In genomic region chr2:163443543-163443942, GRCm38 (mm10) we compare ENCODE assay signal across 21 mouse cellular contexts. TPM values are rescaled to one million over a fixed set of nuclear protein-coding genes. Genes with fewer than 3 reads are reported as not detected.
DNase-seq lines count a peak whose midpoint lies in the region; ATAC-seq and TF ChIP-seq lines count a peak whose summit lies in the region.
"Had no signal": no experiment of that assay in that cellular context is flagged by ENCODE, and none has a peak within 500 bp of the region (broad histone marks: within the 10 kb centered on the region; RNA-seq: fewer than 3 reads in every experiment).

No protein-coding gene starts in this region.

- no peak overlapping the region for H3K27ac ChIP-seq in midbrain, embryonic 11.5 days (ENCODE audit: low read depth, low read length)
- H3K27ac ChIP-seq in midbrain, embryonic 10.5 days (replicated peaks): no peak overlapping the region
- no peak overlapping the region for H3K27ac ChIP-seq in kidney, adult 2 months (ENCODE audit: insufficient read depth, low read depth, low read length)
- H3K27ac ChIP-seq: midbrain, embryonic 12.5 days had no signal

- WGBS in midbrain, embryonic 11.5 days: 66% methylated on average over 6 of the region's 6 CpGs
- 71% methylated on average over 6 of the region's 6 CpGs for WGBS in midbrain, embryonic 10.5 days
- 61% methylated on average over 6 of the region's 6 CpGs for WGBS in kidney, adult 2 months

- ATAC-seq in midbrain, embryonic 11.5 days (ENCODE audit: low FRiP score): no peak
- ATAC-seq: forebrain, postnatal 0 days had no signal

- no peak for TF ChIP-seq CTCF in kidney, adult 2 months (conservative IDR thresholded peaks at IDR 0.05; ENCODE audit: insufficient read depth, insufficient read length, low read depth, low read length)

- no peak overlapping the region for H3K4me2 ChIP-seq in midbrain, embryonic 11.5 days
- H3K4me2 ChIP-seq: midbrain, embryonic 12.5 days had no signal

- H3K27me3 ChIP-seq in midbrain, embryonic 11.5 days (ENCODE audit: control insufficient read depth, insufficient read depth, low read length): no peaks in the 10 kb centered on the region
- peaks cover 7% of the 10 kb centered on the region for H3K27me3 ChIP-seq in midbrain, embryonic 10.5 days (ENCODE audit: low read depth, poor library complexity, severe bottlenecking)
- H3K27me3 ChIP-seq in kidney, adult 2 months (replicated peaks; ENCODE audit: control insufficient read depth, insufficient read depth, low read length): no peaks in the 10 kb centered on the region

- intact Hi-C loops in heart, postnatal 36 days (cut with DNase I): no loop called here

- no peak for TF ChIP-seq POLR2A in kidney, adult 2 months (IDR thresholded peaks at IDR 0.05; ENCODE audit: low read depth, low read length)

- no peaks in the 10 kb centered on the region for H3K9me3 ChIP-seq in midbrain, embryonic 11.5 days (ENCODE audit: control insufficient read depth, low read length)
- no peaks in the 10 kb centered on the region for H3K9me3 ChIP-seq in midbrain, embryonic 10.5 days (replicated peaks)
- H3K9me3 ChIP-seq: midbrain, embryonic 12.5 days had no signal

- H3K4me1 ChIP-seq in midbrain, embryonic 11.5 days (ENCODE audit: control insufficient read depth, insufficient read depth, low read length): peaks cover 4% of the 10 kb centered on the region; the same call in 1 of the 2 replicates
- peaks cover 25% of the 10 kb centered on the region for H3K4me1 ChIP-seq in midbrain, embryonic 10.5 days
- H3K4me1 ChIP-seq in kidney, adult 2 months (ENCODE audit: control insufficient read depth, insufficient read depth, low read length): no peaks in the 10 kb centered on the region

- H3K36me3 ChIP-seq in midbrain, embryonic 11.5 days (ENCODE audit: control insufficient read depth, insufficient read depth, low read length): no peaks in the 10 kb centered on the region
- H3K36me3 ChIP-seq in midbrain, embryonic 10.5 days: peaks cover 11% of the 10 kb centered on the region; the same call in 1 of the 2 replicates
- no peaks in the 10 kb centered on the region for H3K36me3 ChIP-seq in kidney, adult 2 months (ENCODE audit: control insufficient read depth, insufficient read depth, low read length)

- H3K9ac ChIP-seq in midbrain, embryonic 11.5 days (ENCODE audit: low read length): no peak overlapping the region
- H3K9ac ChIP-seq: forebrain, postnatal 0 days; midbrain, embryonic 12.5 days had no signal

- peak; percentile 64 to 85 for DNase-seq in gastrocnemius, adult 8-10 months (ENCODE audit: low spot score in 2 of 2)
- DNase-seq in gastrocnemius, postnatal 4 days (ENCODE audit: low spot score in 2 of 2): no peak
- peak; percentile 70 for DNase-seq in midbrain, embryonic 11.5 days (ENCODE audit: low spot score, missing footprints)
- DNase-seq in midbrain, embryonic 10.5 days (ENCODE audit: low spot score): no peak
- peak; percentile 78 for DNase-seq in cerebellum, adult 8-10 months
- peak; percentile 41 for DNase-seq in heart, postnatal 36 days
- DNase-seq in kidney, adult 2 months: no peak
- DNase-seq in layer of hippocampus, postnatal 25 days (ENCODE audit: extremely low spot score in 1 of 2, low spot score in 1 of 2): no peak
- DNase-seq: forebrain, postnatal 0 days; kidney, adult 8-10 months; kidney, postnatal 36 days; liver; lung, adult 18-20 months; lung, postnatal 36 days; right cerebral cortex, postnatal 4 days; thymus, postnatal 36 days had no signal

- H3K4me3 ChIP-seq in midbrain, embryonic 11.5 days (ENCODE audit: low read depth, low read length): no peak overlapping the region
- no peak overlapping the region for H3K4me3 ChIP-seq in midbrain, embryonic 10.5 days
- H3K4me3 ChIP-seq in kidney, adult 2 months (ENCODE audit: insufficient read depth, low read depth, low read length): no peak overlapping the region
- H3K4me3 ChIP-seq: midbrain, embryonic 12.5 days had no signal

RNA-seq across cellular contexts. Expression of gene Gdap1l1, which starts 5.3 kb away (rescaled TPM):
- under 1 TPM in 1 of 4 experiments, not detected in 3; 0.13 TPM for total RNA-seq in gastrocnemius, adult 8-10 months (2022)
- not detected for total RNA-seq in gastrocnemius, postnatal 4 days (2021)
- 42.8 and 42.9 TPM in 2 replicates for polyA plus RNA-seq in midbrain, embryonic 11.5 days (2014; fragmentation: Nextera tagmentation; extraction: Ambion mirVana)
- 20.0 and 30.2 TPM in 2 replicates for polyA plus RNA-seq in midbrain, embryonic 10.5 days (2016; fragmentation: Nextera tagmentation; extraction: Ambion mirVana)
- not detected for total RNA-seq in heart, postnatal 36 days (2021)
- polyA plus RNA-seq in kidney, adult 2 months (2012; rRNA removed): 0.31 and 0.38 TPM in 2 replicates
- total RNA-seq in layer of hippocampus, postnatal 25 days (2021): 10 to 100 TPM; 64.5 to 74.6 TPM
- total RNA-seq: gastrocnemius, postnatal 36 days had no signal

RNA-seq across cellular contexts. Expression of gene Oser1, which starts 19.0 kb away (rescaled TPM):
- 10 to 100 TPM; 30.7 to 34.5 (median 32.9) TPM for total RNA-seq in gastrocnemius, adult 8-10 months (2022)
- 10 to 100 TPM; 31.3 to 33.8 TPM for total RNA-seq in gastrocnemius, postnatal 4 days (2021)
- 89.2 and 91.9 TPM in 2 replicates for polyA plus RNA-seq in midbrain, embryonic 11.5 days (2014; fragmentation: Nextera tagmentation; extraction: Ambion mirVana)
- 92.7 and 99.9 TPM in 2 replicates for polyA plus RNA-seq in midbrain, embryonic 10.5 days (2016; fragmentation: Nextera tagmentation; extraction: Ambion mirVana)
- total RNA-seq in heart, postnatal 36 days (2021): 10 to 100 TPM; 21.9 TPM
- polyA plus RNA-seq in kidney, adult 2 months (2012; rRNA removed): 11.5 and 13.9 TPM in 2 replicates
- 10 to 100 TPM; 20.4 to 21.5 TPM for total RNA-seq in layer of hippocampus, postnatal 25 days (2021)

RNA-seq across cellular contexts. Expression of gene Fitm2, which starts 28.9 kb away (rescaled TPM):
- 10 to 100 TPM; 70.3 to 75.0 (median 73.9) TPM for total RNA-seq in gastrocnemius, adult 8-10 months (2022)
- 10 to 100 TPM; 19.6 to 21.6 TPM for total RNA-seq in gastrocnemius, postnatal 4 days (2021)
- 9.3 and 9.6 TPM in 2 replicates for polyA plus RNA-seq in midbrain, embryonic 11.5 days (2014; fragmentation: Nextera tagmentation; extraction: Ambion mirVana)
- polyA plus RNA-seq in midbrain, embryonic 10.5 days (2016; fragmentation: Nextera tagmentation; extraction: Ambion mirVana): 9.8 and 11.2 TPM in 2 replicates
- total RNA-seq in heart, postnatal 36 days (2021): 100 to 1,000 TPM; 196 to 197 TPM
- 19.9 and 21.9 TPM in 2 replicates for polyA plus RNA-seq in kidney, adult 2 months (2012; rRNA removed)
- 10 to 100 TPM; 17.6 to 20.8 TPM for total RNA-seq in layer of hippocampus, postnatal 25 days (2021)

RNA-seq across cellular contexts. Expression of gene Jph2, which starts 45.8 kb away (rescaled TPM):
- total RNA-seq in gastrocnemius, adult 8-10 months (2022): 100 to 1,000 TPM; 459 to 572 (median 513) TPM
- 100 to 1,000 TPM; 166 to 199 TPM for total RNA-seq in gastrocnemius, postnatal 4 days (2021)
- 0.19 TPM in 2 replicates for polyA plus RNA-seq in midbrain, embryonic 11.5 days (2014; fragmentation: Nextera tagmentation; extraction: Ambion mirVana)
- 0.32 and 0.59 TPM in 2 replicates for polyA plus RNA-seq in midbrain, embryonic 10.5 days (2016; fragmentation: Nextera tagmentation; extraction: Ambion mirVana)
- 100 to 1,000 TPM; 323 to 334 TPM for total RNA-seq in heart, postnatal 36 days (2021)
- polyA plus RNA-seq in kidney, adult 2 months (2012; rRNA removed): 3.1 and 3.8 TPM in 2 replicates
- under 1 TPM; 0.37 to 0.70 TPM for total RNA-seq in layer of hippocampus, postnatal 25 days (2021)
- total RNA-seq: hematopoietic stem cell, adult 5-6 weeks had no signal

RNA-seq across cellular contexts. Expression of gene R3hdml, which starts 48.6 kb away (rescaled TPM):
- not detected for total RNA-seq in gastrocnemius, adult 8-10 months (2022)
- not detected for total RNA-seq in gastrocnemius, postnatal 4 days (2021)
- polyA plus RNA-seq in midbrain, embryonic 11.5 days (2014; fragmentation: Nextera tagmentation; extraction: Ambion mirVana): not detected in 2 replicates
- polyA plus RNA-seq in midbrain, embryonic 10.5 days (2016; fragmentation: Nextera tagmentation; extraction: Ambion mirVana): not detected in 2 replicates
- total RNA-seq in heart, postnatal 36 days (2021): not detected
- 3.6 and 4.6 TPM in 2 replicates for polyA plus RNA-seq in kidney, adult 2 months (2012; rRNA removed)
- not detected for total RNA-seq in layer of hippocampus, postnatal 25 days (2021)
- total RNA-seq: gastrocnemius, postnatal 36 days; hematopoietic stem cell, adult 5-6 weeks; layer of hippocampus, postnatal 14 days; left cerebral cortex, postnatal 25 days had no signal
- polyA plus RNA-seq: midbrain, embryonic 12.5 days had no signal

Comparison
In these comparisons a context has a peak if more than half of its experiments do, and no peak if none do; other contexts are left out.
1. DNase-seq: peak in gastrocnemius, adult 8-10 months (2 of 2), midbrain, embryonic 11.5 days (single experiment), cerebellum, adult 8-10 months (single experiment) and heart, postnatal 36 days (2 of 2); none in gastrocnemius, postnatal 4 days (0 of 2), midbrain, embryonic 10.5 days (single experiment), kidney, adult 2 months (single experiment) and layer of hippocampus, postnatal 25 days (0 of 2).
2. RNA of gene Gdap1l1, which starts 5.3 kb away (total RNA-seq): 64.5 to 74.6 TPM in layer of hippocampus, postnatal 25 days; 0.13 TPM in gastrocnemius, adult 8-10 months, not detected in gastrocnemius, postnatal 4 days and not detected in heart, postnatal 36 days; every median in the first group is over 10 times any median in the second.